Mouse (Mus musculus) stomach, postnatal 0 days (tissue): ENCODE measurements at regions not wholly inside any gene's neighbourhood (a gene's known extent, or its start where the extent isn't known, plus 50 kb on each side); places are given as distances from the start of the nearest gene placed in this dataset.
A peak's percentile ranks its signal among the peaks of the same experiment; 100 is the strongest.

Experiments
- ATAC-seq: fragments of 200-750 bp; cut with Nextera tagmentation; 2 replicates; pipeline ENCODE4 v1.8.0; 2017; ENCODE audit not compliant: low FRiP score, low TSS enrichment
- DNase-seq: peaks from one replicate; pipeline ENCODE4 v3.0.0-alpha.2; 2016; ENCODE audit warnings: low spot score
- H3K27ac ChIP-seq: fragments of 300-500 bp; sonication (generic); replicated peaks from 2 replicates; pipeline ENCODE4 v1.5.1; 2014; ENCODE audit warnings: mild to moderate bottlenecking, control low read depth
- H3K27me3 ChIP-seq: fragments of 300-500 bp; sonication (generic); 2 replicates; pipeline ENCODE4 v1.6.1; 2014; ENCODE audit warnings: low read length; ENCODE audit not compliant: control insufficient read depth, insufficient read depth
- H3K36me3 ChIP-seq: fragments of 300-500 bp; sonication (generic); 2 replicates; pipeline ENCODE4 v1.6.1; 2014; ENCODE audit warnings: low read length, mixed read lengths; ENCODE audit not compliant: control insufficient read depth, insufficient read depth
- H3K4me1 ChIP-seq: fragments of 300-500 bp; sonication (generic); replicated peaks from 2 replicates; pipeline ENCODE4 v1.6.1; 2014; ENCODE audit warnings: antibody characterized with exemption; ENCODE audit not compliant: control insufficient read depth, insufficient read depth
- H3K4me2 ChIP-seq: fragments of 300-500 bp; sonication (generic); replicated peaks from 2 replicates; pipeline ENCODE4 v1.6.1; 2014; ENCODE audit warnings: low read depth, mild to moderate bottlenecking, control low read depth, moderate library complexity
- H3K4me3 ChIP-seq: fragments of 300-500 bp; sonication (generic); 2 replicates; pipeline ENCODE4 v1.5.1; 2014; ENCODE audit warnings: low read depth, low read length, control low read depth
- H3K9ac ChIP-seq: fragments of 300-500 bp; sonication (generic); 2 replicates; pipeline ENCODE4 v1.6.1; 2014; ENCODE audit warnings: mild to moderate bottlenecking, low read length, control low read depth, mixed read lengths
- H3K9me3 ChIP-seq: fragments of 300-500 bp; sonication (generic); 2 replicates; pipeline ENCODE4 v1.6.1; 2016; ENCODE audit warnings: low read length; ENCODE audit not compliant: control insufficient read depth
- CTCF ChIP-seq: IDR thresholded peaks from 2 replicates; pipeline ENCODE4 v1.5.1; 2016; ENCODE audit warnings: antibody characterized with exemption, low read depth, mild to moderate bottlenecking, moderate library complexity
- EP300 ChIP-seq: optimal IDR thresholded peaks from 2 replicates; pipeline ENCODE3; 2016; ENCODE audit warnings: antibody characterized with exemption
- WGBS: fragments of 180-500 bp; shearing (Covaris S2); extraction: QIAGEN DNeasy Blood & Tissue Kit; methylation state at CpG from one replicate; pipeline ENCODE4 v1.1.7; 2014; 5-methylcytosine and 5-hydroxymethylcytosine counted together

GRCm38 (mm10) chr4:83102022-83102421, 49.9 kb upstream of the Frem1 start:
- no peaks in the 10 kb centered on the region for H3K27me3 ChIP-seq
- H3K4me3 ChIP-seq: no peak overlapping the region
- H3K9me3 ChIP-seq: no peaks in the 10 kb centered on the region
- no peak overlapping the region for H3K9ac ChIP-seq
- TF ChIP-seq EP300 (no peak), CTCF (no peak)
- no peaks in the 10 kb centered on the region for H3K36me3 ChIP-seq
- DNase-seq (no peak), ATAC-seq (no peak)
- H3K4me1 ChIP-seq: no peaks in the 10 kb centered on the region
- 43% methylated on average over 3 of the region's 3 CpGs for WGBS
- H3K4me2 ChIP-seq: no peak overlapping the region
- 0 out of 2 replicates have a peak overlapping the region, but pooled peaks have one; percentile 18 for H3K27ac ChIP-seq
